Mouse (Mus musculus) Muller cell, postnatal 12 days (primary cell): ENCODE results near the gene Ino80.
A peak's percentile ranks its signal among the peaks of the same experiment; 100 is the strongest.
"Not testable (repeated sequence)": the region's sequence is repeated elsewhere in the genome, so short reads cannot be mapped to it uniquely, and the experiment has no call there.

Experiments used
- DNase-seq: peaks from one replicate; pipeline ENCODE4 v3.0.0-alpha.2; 2015; ENCODE audit errors: inconsistent ontology term

Ino80 gene

DNA sequence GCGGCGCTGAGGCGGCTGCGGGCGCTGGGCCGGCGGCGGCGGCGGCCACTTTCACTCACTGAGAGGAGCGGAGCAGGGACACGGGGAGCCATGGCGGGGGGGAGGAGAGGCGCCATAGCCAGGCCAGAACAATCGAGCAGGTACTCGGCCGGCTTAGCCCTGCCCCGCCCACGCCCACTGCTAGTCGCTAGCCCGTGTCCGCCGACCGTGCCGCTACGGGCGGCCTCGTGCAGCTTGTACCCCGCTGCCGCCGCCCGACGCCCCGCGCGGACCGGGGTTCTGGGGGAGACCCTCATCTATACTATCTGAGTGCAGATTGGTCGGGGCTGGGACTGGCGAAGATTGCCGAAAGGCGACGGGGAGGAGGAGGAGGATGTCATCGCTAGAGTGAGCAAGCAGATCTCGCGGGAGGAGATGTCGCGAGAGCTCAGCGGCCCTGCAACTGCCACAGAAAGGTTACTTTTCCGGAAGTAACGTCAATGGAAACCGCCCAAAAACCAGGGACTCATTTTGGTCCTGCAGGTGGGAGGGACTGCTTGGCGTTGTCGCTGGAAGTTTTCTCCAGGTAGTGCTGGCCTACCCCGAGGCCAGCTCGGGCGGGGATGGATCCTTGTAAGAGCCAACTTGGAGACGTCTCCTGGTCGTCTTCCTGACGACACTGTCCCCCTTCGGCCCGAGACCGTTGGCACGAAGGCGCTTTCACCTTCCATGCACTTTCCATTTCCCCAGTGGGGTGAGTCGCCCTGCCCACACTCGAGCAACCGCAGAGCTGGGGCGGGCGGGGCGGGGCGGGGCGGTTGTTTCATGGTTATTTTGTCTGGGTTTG lies at the start of gene Ino80:
Gene Ino80 (minus strand): TSS at position 117 of the 826 bp plus-strand sequence.
- peak; percentile 97 for DNase-seq

DNA sequence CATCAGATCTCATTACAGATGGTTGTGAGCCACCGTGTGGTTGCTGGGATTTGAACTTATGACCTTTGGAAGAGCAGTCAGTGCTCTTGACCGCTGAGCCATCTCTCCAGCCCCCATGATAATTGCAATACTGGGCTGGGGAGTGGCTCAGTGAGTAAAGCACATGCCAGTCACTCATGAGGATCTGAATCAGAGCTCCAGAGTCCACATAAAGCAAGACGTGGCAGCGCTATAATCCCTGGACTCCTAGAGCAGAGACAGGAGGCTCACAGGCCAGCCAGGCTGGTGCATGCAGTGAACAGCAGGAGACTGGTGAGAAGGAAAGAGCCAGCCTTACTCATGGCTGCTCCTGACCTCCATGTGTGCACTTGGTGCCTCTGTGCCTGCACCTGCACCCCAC lies 47.9 kb upstream of the Ino80 start:
- peak; percentile 5 for DNase-seq

- peak; percentile 5 for DNase-seq
Measured at GRCm38 (mm10) chr2:119523836-119524235, 46.3 kb upstream of the Ino80 start.

DNA sequence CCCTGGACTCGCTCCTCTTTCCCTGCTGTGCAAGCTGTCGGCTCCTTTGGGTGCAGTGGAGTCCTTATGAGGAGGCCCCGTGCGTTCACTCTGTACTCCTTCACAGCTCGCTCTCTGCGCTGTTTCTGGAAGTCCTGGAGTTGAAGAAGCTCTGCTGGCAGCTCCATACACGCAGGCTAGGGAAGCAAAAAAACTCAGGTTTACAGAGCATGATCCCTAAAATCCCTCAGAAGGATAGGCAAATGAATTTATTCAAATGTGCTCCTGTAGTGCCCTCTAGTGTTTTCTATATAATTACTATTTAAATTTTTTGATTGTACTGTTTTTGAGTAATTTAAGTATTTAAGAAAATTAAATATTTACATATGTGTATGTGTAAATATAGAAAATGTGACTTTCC lies 43.1 kb upstream of the Ino80 start:
- peak; percentile 11 for DNase-seq

DNA sequence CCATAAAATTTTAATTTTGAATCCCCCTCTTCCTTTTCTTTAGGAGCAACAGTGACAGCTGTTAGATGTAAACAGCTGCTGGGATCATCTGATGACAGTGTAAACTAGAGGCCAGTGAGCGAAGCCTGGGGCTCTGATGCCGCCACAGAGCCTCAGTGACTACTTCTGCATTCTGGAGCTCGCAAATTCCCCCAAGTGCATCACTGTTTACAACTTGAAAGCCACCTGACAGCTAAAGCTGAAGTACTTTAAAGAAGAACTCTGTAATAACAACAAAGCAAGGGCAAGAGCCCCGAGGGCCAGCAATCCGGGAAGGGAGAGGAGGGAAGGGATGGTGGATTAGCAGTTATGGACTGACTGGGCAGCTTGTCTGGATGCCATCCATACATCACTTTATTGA lies 39.3 kb upstream of the Ino80 start:
- no peak for DNase-seq

- no peak for DNase-seq
Measured at GRCm38 (mm10) chr2:119514026-119514522, 36.6 kb upstream of the Ino80 start.

DNA sequence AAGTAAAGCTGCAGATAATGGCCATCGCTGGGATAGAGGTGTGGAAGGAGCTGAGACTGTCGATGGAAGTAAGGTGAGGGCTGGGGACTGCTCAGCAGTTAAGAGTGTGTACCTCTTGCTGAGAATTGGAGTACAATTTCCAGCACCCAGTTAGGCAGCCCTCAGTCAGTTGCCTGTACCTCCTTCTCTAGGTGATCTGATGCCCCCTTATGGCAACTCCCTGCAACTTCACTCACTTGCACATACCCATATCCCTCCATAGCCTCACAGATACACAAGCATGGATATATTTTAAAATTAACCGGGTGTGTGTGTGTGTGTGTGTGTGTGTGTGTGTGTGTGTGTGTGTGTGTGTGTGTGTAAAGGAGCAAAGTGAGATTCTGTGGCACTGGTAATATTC lies 34.8 kb upstream of the Ino80 start:
- no peak for DNase-seq

DNA sequence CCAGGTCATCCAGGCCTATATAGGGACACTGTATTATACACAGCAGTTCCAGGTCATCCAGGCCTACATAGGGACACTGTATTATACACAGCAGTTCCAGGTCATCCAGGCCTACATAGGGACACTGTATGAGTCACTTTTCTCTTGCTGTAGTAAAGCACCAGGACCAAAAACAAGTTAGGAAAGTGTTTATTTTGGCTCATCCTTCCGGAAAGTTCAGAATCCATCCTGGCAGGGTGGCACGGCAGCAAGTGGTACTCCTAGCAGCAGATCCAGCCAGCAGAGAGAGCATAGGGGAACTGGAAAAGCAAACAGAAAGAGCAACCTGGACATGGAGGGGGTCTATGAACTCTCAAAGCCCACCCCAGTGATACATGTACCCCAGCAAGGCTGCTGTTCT lies 33.4 kb upstream of the Ino80 start:
- DNase-seq: no peak

DNA sequence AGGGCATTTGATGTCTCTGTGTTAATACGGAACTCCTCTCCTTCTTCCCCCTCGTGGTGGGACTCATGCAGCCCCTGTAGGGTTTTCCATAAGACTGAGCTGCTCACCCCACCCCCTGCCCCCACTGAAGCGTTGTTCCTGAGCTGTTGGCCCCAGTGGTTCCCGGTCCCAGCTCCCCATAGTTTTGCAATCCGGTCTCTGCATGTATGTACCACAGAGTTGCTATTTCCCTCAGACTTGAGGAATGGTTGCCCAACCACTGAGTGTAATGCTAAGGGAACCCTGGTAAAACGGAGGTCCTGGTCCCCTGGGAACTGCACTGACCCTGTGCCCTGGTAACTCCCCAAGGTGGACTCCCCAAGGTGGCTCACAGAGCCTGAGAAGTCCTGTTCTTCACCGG lies 31.0 kb upstream of the Ino80 start:
- not testable (repeated sequence) for DNase-seq

GRCm38 (mm10) chr2:119507108-119507507 lies 29.6 kb upstream of the Ino80 start:
- DNase-seq: no peak

- no peak for DNase-seq
Measured at GRCm38 (mm10) chr2:119500965-119501652, 23.6 kb upstream of the Ino80 start.

- no peak for DNase-seq
Measured at GRCm38 (mm10) chr2:119498859-119499258, 21.4 kb upstream of the Ino80 start.

- DNase-seq: no peak
Measured at GRCm38 (mm10) chr2:119496082-119496481, 18.6 kb upstream of the Ino80 start.

GRCm38 (mm10) chr2:119491953-119492352 lies 14.5 kb upstream of the Ino80 start:
- no peak for DNase-seq

DNA sequence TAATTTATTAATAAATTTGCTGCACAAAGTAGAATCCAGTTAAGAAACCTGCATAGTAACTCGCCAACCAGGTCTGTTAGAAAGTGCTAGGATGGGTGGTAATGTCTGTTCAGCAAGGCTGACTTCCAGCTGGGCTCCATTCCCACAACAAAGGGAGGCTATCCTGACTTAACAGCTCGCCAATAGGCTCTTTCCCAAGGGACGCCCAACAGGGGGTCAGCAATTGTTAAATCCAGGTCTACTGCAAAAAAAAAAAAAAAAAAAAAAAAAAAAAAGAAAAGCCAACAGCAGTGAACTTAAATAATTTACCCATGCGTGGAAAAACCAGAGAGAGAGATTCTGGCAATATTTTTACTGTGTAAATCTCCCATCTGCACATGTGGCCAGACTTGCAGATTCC lies 9.0 kb upstream of the Ino80 start:
- no peak for DNase-seq

- DNase-seq: no peak
Measured at GRCm38 (mm10) chr2:119482307-119482706, 4.8 kb upstream of the Ino80 start.

DNA sequence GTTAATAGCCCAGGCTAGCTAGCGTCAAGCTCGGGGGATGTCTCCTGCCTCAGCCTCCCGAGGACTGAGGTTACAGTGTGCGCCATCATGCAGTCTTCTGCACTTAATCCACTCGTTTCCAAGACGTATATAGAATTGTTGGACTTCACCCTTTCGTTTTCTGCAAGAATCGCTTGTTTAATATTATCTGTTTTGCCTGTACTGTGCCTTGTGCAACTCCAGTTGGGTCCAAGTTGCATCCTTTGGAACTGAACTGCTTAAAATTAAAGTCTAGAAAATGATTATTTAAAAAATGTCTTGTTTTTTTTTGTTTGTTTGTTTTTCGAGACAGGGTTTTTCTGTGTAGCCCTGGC lies 886 bp upstream of the Ino80 start:
- DNase-seq: no peak

- DNase-seq: peak; percentile 87
Measured at GRCm38 (mm10) chr2:119476621-119477391, 681 bp downstream of the Ino80 start.

GRCm38 (mm10) chr2:119476166-119476565 lies 1.3 kb downstream of the Ino80 start:
- no peak for DNase-seq

DNA sequence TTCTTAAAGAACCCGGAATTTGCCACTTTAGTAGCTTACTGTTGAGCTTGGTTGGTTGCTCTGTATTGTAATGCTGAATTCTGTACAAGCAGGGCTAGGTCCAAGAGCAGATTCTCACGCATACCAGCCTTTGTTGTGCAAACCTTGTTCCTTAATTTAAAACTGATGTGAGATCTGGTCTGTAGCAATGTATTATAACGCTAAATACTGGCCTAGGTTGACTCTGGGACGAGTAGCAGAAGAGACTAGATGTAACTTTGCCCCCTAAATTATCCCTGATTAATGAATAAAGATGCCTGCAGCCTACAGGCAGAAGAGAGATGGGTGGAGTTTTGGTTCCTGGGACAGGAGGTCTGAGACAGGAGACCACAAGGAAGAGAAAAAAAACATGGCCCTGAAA lies 13.5 kb downstream of the Ino80 start:
- DNase-seq: no peak

DNA sequence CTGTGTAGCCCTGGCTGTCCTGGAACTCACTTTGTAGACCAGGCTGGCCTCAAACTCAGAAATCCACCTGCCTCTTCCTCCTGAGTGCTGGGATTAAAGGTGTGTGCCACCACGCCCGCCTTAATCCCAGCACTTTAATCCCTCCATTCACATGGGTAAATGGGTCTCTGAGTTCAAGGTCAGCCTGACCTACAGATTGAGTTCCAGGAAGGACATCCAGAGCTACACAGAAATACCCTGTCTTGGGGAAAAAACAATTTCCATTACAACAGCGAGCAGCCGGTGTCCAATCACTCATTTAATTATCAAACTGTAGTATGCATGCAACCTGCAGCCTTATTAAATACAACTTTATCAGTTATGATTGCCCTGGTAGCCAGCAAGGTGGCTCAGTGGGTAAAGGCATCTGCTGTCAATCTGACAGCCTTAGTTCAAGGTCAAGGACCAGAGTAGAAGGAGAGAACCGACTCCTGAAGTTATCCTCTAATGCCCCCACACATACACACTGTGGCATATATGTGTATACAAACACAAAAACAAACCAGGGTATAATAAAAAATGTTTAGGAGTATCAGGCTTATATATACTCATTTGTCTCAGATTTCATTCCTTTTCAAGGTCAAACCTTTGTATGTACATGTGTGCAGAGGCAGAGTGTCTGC lies 14.2 kb downstream of the Ino80 start:
- DNase-seq: no peak

DNA sequence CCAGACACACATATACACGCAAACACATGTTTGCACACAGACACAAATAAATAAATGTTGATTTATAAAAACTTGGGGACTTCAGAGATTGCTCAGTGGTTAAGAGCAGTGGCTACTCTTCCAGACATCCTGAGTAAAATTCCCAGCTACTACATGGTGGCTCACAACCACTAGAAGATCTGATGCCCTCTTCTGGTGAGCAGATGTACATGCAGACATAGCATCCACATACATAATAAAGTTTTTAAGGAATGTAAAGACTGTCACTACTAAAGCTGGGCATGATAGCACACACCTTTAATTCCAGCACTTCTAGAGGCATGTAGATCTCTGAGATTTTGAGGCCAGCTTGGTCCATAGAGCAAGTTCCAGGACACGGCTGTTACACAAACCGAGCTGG lies 16.5 kb downstream of the Ino80 start:
- no peak for DNase-seq
